Mouse (Mus musculus) liver, adult 2 months (tissue): ENCODE data around the gene Gm45713. TPM values are rescaled to one million over a fixed set of nuclear protein-coding genes. Genes with fewer than 3 reads are reported as not detected.
A peak's percentile ranks its signal among the peaks of the same experiment; 100 is the strongest.
"Not testable (repeated sequence)": the region's sequence is repeated elsewhere in the genome, so short reads cannot be mapped to it uniquely, and the experiment has no call there.

Experiments
- DNase-seq: peaks from one replicate; pipeline ENCODE4 v3.0.0-alpha.2; 2011; ENCODE audit warnings: low read depth, low spot score; ENCODE audit errors: extremely low read depth
- H3K27ac ChIP-seq: fragments of 200-500 bp; replicated peaks from 2 replicates; pipeline ENCODE4 v1.5.1; 2012; ENCODE audit warnings: low read depth, mild to moderate bottlenecking, control low read depth, inconsistent platforms, low read length; ENCODE audit not compliant: insufficient read depth
- H3K27me3 ChIP-seq: fragments of 200-500 bp; 2 replicates; pipeline ENCODE4 v1.6.1; 2012; ENCODE audit warnings: mild to moderate bottlenecking, moderate library complexity, low read length, inconsistent platforms; ENCODE audit not compliant: control insufficient read depth, insufficient read depth
- H3K36me3 ChIP-seq: fragments of 200-500 bp; 2 replicates; pipeline ENCODE4 v1.6.1; 2012; ENCODE audit warnings: low read length, inconsistent platforms; ENCODE audit not compliant: control insufficient read depth, insufficient read depth
- H3K4me1 ChIP-seq: fragments of 200-500 bp; 2 replicates; pipeline ENCODE4 v1.6.1; 2011; ENCODE audit warnings: low read length; ENCODE audit not compliant: control insufficient read depth, insufficient read depth
- H3K4me3 ChIP-seq: fragments of 200-500 bp; 2 replicates; pipeline ENCODE4 v1.5.1; 2011; ENCODE audit warnings: low read depth, mild to moderate bottlenecking, control low read depth, low read length, moderate library complexity; ENCODE audit not compliant: insufficient read depth
- H3K79me2 ChIP-seq: fragments of 200-500 bp; 2 replicates; pipeline ENCODE4 v1.6.1; 2012; ENCODE audit warnings: inconsistent platforms, mild to moderate bottlenecking, low read length, moderate library complexity; ENCODE audit not compliant: control insufficient read depth, insufficient read depth
- H3K9ac ChIP-seq: fragments of 200-500 bp; 2 replicates; pipeline ENCODE4 v1.6.1; 2012; ENCODE audit warnings: low read depth, mild to moderate bottlenecking, control low read depth, inconsistent platforms, low read length
- CTCF ChIP-seq: fragments of 200-500 bp; IDR thresholded peaks from 2 replicates; pipeline ENCODE4 v1.5.1; 2011; ENCODE audit warnings: low read depth, low read length, control low read depth
- POLR2A ChIP-seq: fragments of 200-500 bp; IDR thresholded peaks from 2 replicates; pipeline ENCODE4 v1.6.1; 2011; ENCODE audit warnings: low read length, control low read depth; ENCODE audit not compliant: insufficient read depth; ENCODE audit errors: extremely low read depth
- WGBS: fragments of 180-500 bp; shearing (Covaris S2); methylation state at CpG from one replicate; pipeline ENCODE4 v1.1.7; 2018; 5-methylcytosine and 5-hydroxymethylcytosine counted together
- polyA plus RNA-seq: library from polyadenylated mRNA; depleted of rRNA; stranded (reverse); fragments of >200 nt; gene quantifications from 2 replicates; pipeline ENCODE4 v1.2.3, GENCODE M21; 2012
- total RNA-seq: library from RNA; depleted of rRNA; stranded (reverse); fragments of >200 nt; gene quantifications from 2 replicates; pipeline ENCODE4 v1.2.3, GENCODE M21; 2014

Gene Gm45713
- total and polyA plus RNA-seq, 2 experiments, result not detected

- DNase-seq, H3K79me2 ChIP-seq, H3K4me1 ChIP-seq, H3K36me3 ChIP-seq, H3K9ac ChIP-seq, H3K4me3 ChIP-seq, H3K27ac ChIP-seq: not testable (repeated sequence)
- H3K27me3 ChIP-seq, result peaks cover 33% of the 10 kb centered on the region
- WGBS, result 67% methylated on average over 1 of the region's 1 CpGs
- peak; percentile 39; the same call in 1 of the 2 replicates for TF ChIP-seq CTCF
Measured at GRCm38 (mm10) chr7:45173772-45174171, 37.7 kb upstream of the Gm45713 start.

- TF ChIP-seq CTCF (peak; percentile 47; the same call in 1 of the 2 replicates), POLR2A (no peak)
- DNase-seq, result no peak
- Histone ChIP-seq H3K4me1 (no peaks in the 10 kb centered on the region), H3K27me3 (peaks cover 41% of the 10 kb centered on the region), H3K27ac (no peak overlapping the region), H3K36me3 (no peaks in the 10 kb centered on the region), H3K4me3 (no peak overlapping the region), H3K9ac (no peak overlapping the region), H3K79me2 (no peaks in the 10 kb centered on the region)
- WGBS, result 59% methylated on average over 7 of the region's 7 CpGs
Measured at GRCm38 (mm10) chr7:45172974-45173373, 36.9 kb upstream of the Gm45713 start.

GRCm38 (mm10) chr7:45169495-45169894, 33.5 kb upstream of the Gm45713 start:
- H3K9ac ChIP-seq, result no peak overlapping the region
- H3K27ac ChIP-seq, result no peak overlapping the region
- H3K79me2 ChIP-seq, result no peaks in the 10 kb centered on the region
- no peaks in the 10 kb centered on the region for H3K36me3 ChIP-seq
- DNase-seq, result no peak
- 92% methylated on average over 3 of the region's 3 CpGs for WGBS
- H3K27me3 ChIP-seq, result peaks cover 29% of the 10 kb centered on the region; the same call in 1 of the 2 replicates
- H3K4me1 ChIP-seq, result no peaks in the 10 kb centered on the region
- TF ChIP-seq POLR2A (no peak), CTCF (no peak)
- no peak overlapping the region for H3K4me3 ChIP-seq

GRCm38 (mm10) chr7:45168656-45169055, 32.6 kb upstream of the Gm45713 start:
- no peaks in the 10 kb centered on the region for H3K36me3 ChIP-seq
- H3K27me3 ChIP-seq, result peaks cover 29% of the 10 kb centered on the region; the same call in 1 of the 2 replicates
- H3K4me3 ChIP-seq, result no peak overlapping the region
- no peak for TF ChIP-seq POLR2A
- TF ChIP-seq CTCF, result no peak
- 10% methylated on average over 24 of the region's 24 CpGs for WGBS
- DNase-seq, result no peak
- no peak overlapping the region for H3K27ac ChIP-seq
- H3K79me2 ChIP-seq, result no peaks in the 10 kb centered on the region
- no peak overlapping the region for H3K9ac ChIP-seq
- H3K4me1 ChIP-seq, result no peaks in the 10 kb centered on the region

GRCm38 (mm10) chr7:45167761-45168445, 31.9 kb upstream of the Gm45713 start:
- TF ChIP-seq POLR2A, result no peak
- no peak for TF ChIP-seq CTCF
- 9% methylated on average over 19 of the region's 19 CpGs for WGBS
- peaks cover 29% of the 10 kb centered on the region; the same call in 1 of the 2 replicates for H3K27me3 ChIP-seq

GRCm38 (mm10) chr7:45166950-45167401, 30.9 kb upstream of the Gm45713 start:
- no peaks in the 10 kb centered on the region for H3K4me1 ChIP-seq
- H3K9ac ChIP-seq, result no peak overlapping the region
- H3K79me2 ChIP-seq, result no peaks in the 10 kb centered on the region
- DNase-seq, result no peak
- H3K36me3 ChIP-seq, result no peaks in the 10 kb centered on the region
- WGBS, result 42% methylated on average over 10 of the region's 10 CpGs
- TF ChIP-seq CTCF, result no peak
- TF ChIP-seq POLR2A, result no peak
- H3K4me3 ChIP-seq, result no peak overlapping the region
- H3K27ac ChIP-seq, result no peak overlapping the region
- H3K27me3 ChIP-seq, result peaks cover 29% of the 10 kb centered on the region; the same call in 1 of the 2 replicates

More at GRCm38 (mm10) chr7:45167761-45168445, 31.9 kb upstream of the Gm45713 start:
- Histone ChIP-seq H3K79me2 (no peaks in the 10 kb centered on the region), H3K4me3 (no peak overlapping the region), H3K36me3 (no peaks in the 10 kb centered on the region), H3K4me1 (no peaks in the 10 kb centered on the region), H3K9ac (no peak overlapping the region), H3K27ac (no peak overlapping the region)
- no peak for DNase-seq
